Mouse (Mus musculus) 3T3-L1 (cell line): ENCODE data around the gene Cntn2.
A peak's percentile ranks its signal among the peaks of the same experiment; 100 is the strongest.

ENCODE experiments used
- DNase-seq: peaks from one replicate; pipeline ENCODE4 v3.0.0-alpha.2; 2015; ENCODE audit warnings: low read depth, low spot score

Gene Cntn2

GRCm38 (mm10) chr1:132542762-132543306 is at the start of gene Cntn2:
Gene Cntn2 (minus strand): TSS chr1:132543256.
- DNase-seq: no peak

- DNase-seq: peak; percentile 5
Observed at GRCm38 (mm10) chr1:132592145-132592544, 49.1 kb upstream of the Cntn2 start.

- no peak for DNase-seq
Observed at GRCm38 (mm10) chr1:132591399-132591930, 48.4 kb upstream of the Cntn2 start.

GRCm38 (mm10) chr1:132586679-132587201 is 43.7 kb upstream of the Cntn2 start:
- no peak for DNase-seq

GRCm38 (mm10) chr1:132585376-132585775 is 42.3 kb upstream of the Cntn2 start:
- no peak for DNase-seq

GRCm38 (mm10) chr1:132582998-132583604 is 40.0 kb upstream of the Cntn2 start:
- no peak for DNase-seq

- no peak for DNase-seq
Observed at GRCm38 (mm10) chr1:132581845-132582839, 39.1 kb upstream of the Cntn2 start.

- no peak for DNase-seq
Observed at GRCm38 (mm10) chr1:132580063-132580462, 37.0 kb upstream of the Cntn2 start.

- no peak for DNase-seq
Observed at GRCm38 (mm10) chr1:132576845-132577244, 33.8 kb upstream of the Cntn2 start.

- no peak for DNase-seq
Observed at GRCm38 (mm10) chr1:132572851-132573250, 29.8 kb upstream of the Cntn2 start.

- DNase-seq: no peak
Observed at GRCm38 (mm10) chr1:132571613-132572012, 28.6 kb upstream of the Cntn2 start.

- no peak for DNase-seq
Observed at GRCm38 (mm10) chr1:132570906-132571305, 27.9 kb upstream of the Cntn2 start.

GRCm38 (mm10) chr1:132570068-132570780 is 27.2 kb upstream of the Cntn2 start:
- DNase-seq: no peak

- no peak for DNase-seq
Observed at GRCm38 (mm10) chr1:132569516-132569915, 26.5 kb upstream of the Cntn2 start.

- DNase-seq: no peak
Observed at GRCm38 (mm10) chr1:132567336-132568125, 24.5 kb upstream of the Cntn2 start.

- DNase-seq: peak; percentile 16
Observed at GRCm38 (mm10) chr1:132565766-132566165, 22.7 kb upstream of the Cntn2 start.

GRCm38 (mm10) chr1:132564946-132565345 is 21.9 kb upstream of the Cntn2 start:
- DNase-seq: no peak

GRCm38 (mm10) chr1:132562337-132562795 is 19.3 kb upstream of the Cntn2 start:
- DNase-seq: no peak

- no peak for DNase-seq
Observed at GRCm38 (mm10) chr1:132560907-132561700, 18.0 kb upstream of the Cntn2 start.
